Mouse (Mus musculus): ENCODE results near the gene Hdac9. TPM values are rescaled to one million over a fixed set of nuclear protein-coding genes. Genes with fewer than 3 reads are reported as not detected.
"Not testable (repeated sequence)": the region's sequence is repeated elsewhere in the genome, so short reads cannot be mapped to it uniquely, and the experiment has no call there.

The Hdac9 gene
- polyA plus RNA-seq, 1 experiment from 2014 or later: 3.2 TPM

DNA sequence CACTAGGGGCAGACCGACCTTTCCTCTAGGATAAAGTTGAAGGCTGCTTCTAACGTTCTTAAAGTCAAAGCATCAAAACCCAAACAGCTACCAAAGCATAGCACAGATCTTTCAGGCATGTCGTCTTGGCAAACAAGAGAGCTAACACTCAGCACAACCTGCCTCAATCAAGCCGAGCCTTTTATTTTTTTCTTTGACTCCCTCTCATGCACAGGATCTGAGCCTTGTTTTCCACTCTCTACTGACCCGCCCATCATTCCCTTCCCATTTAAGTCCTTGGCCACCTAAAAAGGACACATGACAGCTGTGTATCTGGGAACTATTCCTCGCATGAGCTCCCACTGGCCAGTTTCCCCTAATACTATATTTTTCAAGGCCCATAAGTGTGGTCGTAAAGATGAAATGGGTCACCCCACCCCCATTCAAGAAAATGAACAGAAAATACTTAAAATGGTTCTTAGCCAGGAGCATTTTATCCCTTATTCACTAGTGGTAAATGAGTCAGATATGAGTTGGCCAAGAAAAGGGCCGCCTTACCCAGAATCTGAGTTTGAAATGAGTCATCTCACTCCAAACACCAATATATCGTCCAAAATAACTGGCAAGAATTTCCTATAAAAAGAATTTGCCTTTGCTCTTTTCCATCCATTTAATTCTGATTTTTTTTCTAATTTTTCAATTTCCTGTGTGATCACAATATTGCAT, 840.9 kb downstream of the Hdac9 start:
- Histone ChIP-seq H3K27me3 (replicated peaks; ENCODE audit: control insufficient read depth, insufficient read depth, low read length) (no peaks in the 10 kb centered on the region), H3K9ac (ENCODE audit: low read depth, low read length) (no peak overlapping the region), H3K4me2 (ENCODE audit: low read depth, low read length) (no peak overlapping the region), H3K4me1 (ENCODE audit: control insufficient read depth, insufficient read depth, low read length) (no peaks in the 10 kb centered on the region), H3K27ac (ENCODE audit: low read length) (no peak overlapping the region), H3K4me3 (ENCODE audit: low read length) (no peak overlapping the region), H3K36me3 (ENCODE audit: control insufficient read depth, insufficient read depth, low read length) (no peaks in the 10 kb centered on the region), H3K9me3 (ENCODE audit: control insufficient read depth, low read length) (no peaks in the 10 kb centered on the region)
- 75% methylated on average over 9 of the region's 9 CpGs for WGBS
- no peak for ATAC-seq

DNA sequence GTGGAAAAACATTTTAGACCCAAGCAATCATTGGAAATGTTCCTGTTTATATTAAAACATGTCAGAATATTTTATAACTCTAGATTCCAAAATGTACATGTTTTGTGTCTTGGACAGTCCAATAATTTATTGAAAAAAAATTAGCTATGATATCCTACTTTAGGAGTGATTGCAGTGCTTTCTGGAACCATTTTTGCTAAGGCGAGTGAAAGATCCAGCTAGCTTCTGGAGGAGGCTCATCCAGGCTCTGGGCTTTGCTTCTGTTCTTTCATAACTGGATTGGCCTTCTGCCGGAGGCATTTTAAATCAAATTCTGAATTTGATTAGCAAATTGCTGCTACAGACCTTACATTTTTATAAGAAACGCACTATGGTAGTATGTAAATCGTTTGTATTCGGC, 864.4 kb downstream of the Hdac9 start:
- no peaks in the 10 kb centered on the region for H3K9me3 ChIP-seq (ENCODE audit: control insufficient read depth, low read length)
- no peaks in the 10 kb centered on the region for H3K27me3 ChIP-seq (replicated peaks; ENCODE audit: control insufficient read depth, insufficient read depth, low read length)
- H3K4me1 ChIP-seq (ENCODE audit: control insufficient read depth, insufficient read depth, low read length): peaks cover 3% of the 10 kb centered on the region; the same call in 1 of the 2 replicates
- no peak overlapping the region for H3K4me2 ChIP-seq (ENCODE audit: low read depth, low read length)
- ATAC-seq: 0 out of 2 replicates have a peak, but pooled peaks have one; percentile 5
- no peak overlapping the region for H3K9ac ChIP-seq (ENCODE audit: low read depth, low read length)
- 60% methylated on average over 5 of the region's 5 CpGs for WGBS
- H3K4me3 ChIP-seq (ENCODE audit: low read length): no peak overlapping the region
- no peaks in the 10 kb centered on the region for H3K36me3 ChIP-seq (ENCODE audit: control insufficient read depth, insufficient read depth, low read length)
- H3K27ac ChIP-seq (ENCODE audit: low read length): no peak overlapping the region

DNA sequence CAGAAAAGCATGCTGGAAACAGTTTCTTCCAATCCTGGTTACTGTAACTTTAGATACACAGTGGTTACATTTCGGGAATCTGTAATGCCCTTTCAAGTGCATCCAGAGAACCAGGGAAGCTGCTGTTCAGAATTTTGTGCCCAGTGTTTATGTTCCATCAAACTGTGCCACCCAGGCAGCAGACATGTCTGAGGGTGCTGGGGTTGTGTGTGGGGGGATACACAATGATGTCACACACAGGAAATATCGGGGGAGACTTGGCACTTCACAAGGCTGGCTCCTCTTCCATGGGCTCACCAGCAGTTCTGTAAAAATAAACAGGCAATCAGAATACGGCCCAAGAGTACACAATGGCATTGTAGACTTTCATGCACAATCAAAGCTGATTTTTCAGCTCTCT, 864.9 kb downstream of the Hdac9 start:
- 41% methylated on average over 3 of the region's 3 CpGs for WGBS
- Histone ChIP-seq H3K27me3 (replicated peaks; ENCODE audit: control insufficient read depth, insufficient read depth, low read length) (no peaks in the 10 kb centered on the region), H3K4me1 (ENCODE audit: control insufficient read depth, insufficient read depth, low read length) (peaks cover 3% of the 10 kb centered on the region; the same call in 1 of the 2 replicates), H3K36me3 (ENCODE audit: control insufficient read depth, insufficient read depth, low read length) (no peaks in the 10 kb centered on the region), H3K27ac (ENCODE audit: low read length) (0 out of 2 replicates have a peak overlapping the region, but pooled peaks have one; percentile 9), H3K4me2 (ENCODE audit: low read depth, low read length) (no peak overlapping the region), H3K9me3 (ENCODE audit: control insufficient read depth, low read length) (no peaks in the 10 kb centered on the region), H3K4me3 (ENCODE audit: low read length) (no peak overlapping the region), H3K9ac (ENCODE audit: low read depth, low read length) (no peak overlapping the region)
- ATAC-seq: peak; percentile 50; the same call in 1 of the 2 replicates

DNA sequence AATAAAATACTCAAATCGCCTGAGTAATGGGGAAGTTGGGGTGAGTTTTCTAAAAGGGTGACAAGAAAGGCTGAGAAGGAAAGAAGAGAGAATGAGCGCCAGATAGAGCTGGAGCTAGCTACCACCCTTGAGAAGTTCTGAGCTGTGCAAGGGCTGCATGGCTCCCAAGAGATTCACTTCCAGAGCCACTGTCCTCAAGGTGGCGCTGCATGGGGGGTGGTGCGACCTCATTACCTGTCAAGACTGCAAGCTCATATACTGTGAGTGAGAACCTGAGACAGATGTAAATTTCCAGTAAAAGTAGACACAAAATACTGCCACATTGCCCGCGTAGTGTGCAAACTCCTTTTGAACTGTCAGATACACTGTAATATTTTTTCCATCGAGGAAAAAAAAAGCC, 865.8 kb downstream of the Hdac9 start:
- Histone ChIP-seq H3K9ac (ENCODE audit: low read depth, low read length) (no peak overlapping the region), H3K4me3 (ENCODE audit: low read length) (no peak overlapping the region), H3K27ac (ENCODE audit: low read length) (no peak overlapping the region), H3K36me3 (ENCODE audit: control insufficient read depth, insufficient read depth, low read length) (no peaks in the 10 kb centered on the region), H3K4me2 (ENCODE audit: low read depth, low read length) (no peak overlapping the region), H3K4me1 (ENCODE audit: control insufficient read depth, insufficient read depth, low read length) (peaks cover 3% of the 10 kb centered on the region; the same call in 1 of the 2 replicates), H3K27me3 (replicated peaks; ENCODE audit: control insufficient read depth, insufficient read depth, low read length) (no peaks in the 10 kb centered on the region), H3K9me3 (ENCODE audit: control insufficient read depth, low read length) (no peaks in the 10 kb centered on the region)
- ATAC-seq: no peak
- 55% methylated on average over 7 of the region's 7 CpGs for WGBS

DNA sequence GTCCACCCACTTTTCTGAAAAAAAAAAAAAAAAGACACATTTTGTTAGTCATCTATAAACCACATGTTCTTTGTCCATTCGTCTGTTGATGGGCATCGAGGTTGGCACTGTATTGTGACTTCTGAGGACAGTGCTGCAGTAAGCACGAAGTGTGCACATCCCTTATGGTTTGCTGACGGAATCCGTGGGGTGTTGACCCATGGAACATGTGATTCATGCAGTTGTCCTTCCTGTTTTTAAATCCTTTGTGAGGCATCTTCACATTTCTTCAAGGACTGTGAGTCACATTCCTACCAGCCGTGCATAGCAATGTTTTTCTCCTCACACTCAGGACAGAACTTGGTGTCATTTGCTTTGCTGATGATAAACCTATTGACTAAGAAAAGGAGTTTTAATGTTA, 875.9 kb downstream of the Hdac9 start:
- Histone ChIP-seq H3K27me3 (replicated peaks; ENCODE audit: control insufficient read depth, insufficient read depth, low read length) (no peaks in the 10 kb centered on the region), H3K4me2 (ENCODE audit: low read depth, low read length) (no peak overlapping the region), H3K4me3 (ENCODE audit: low read length) (no peak overlapping the region), H3K4me1 (ENCODE audit: control insufficient read depth, insufficient read depth, low read length) (no peaks in the 10 kb centered on the region), H3K36me3 (ENCODE audit: control insufficient read depth, insufficient read depth, low read length) (no peaks in the 10 kb centered on the region), H3K9me3 (ENCODE audit: control insufficient read depth, low read length) (no peaks in the 10 kb centered on the region), H3K9ac (ENCODE audit: low read depth, low read length) (no peak overlapping the region), H3K27ac (ENCODE audit: low read length) (no peak overlapping the region)
- 81% methylated on average over 6 of the region's 6 CpGs for WGBS
- ATAC-seq: no peak

DNA sequence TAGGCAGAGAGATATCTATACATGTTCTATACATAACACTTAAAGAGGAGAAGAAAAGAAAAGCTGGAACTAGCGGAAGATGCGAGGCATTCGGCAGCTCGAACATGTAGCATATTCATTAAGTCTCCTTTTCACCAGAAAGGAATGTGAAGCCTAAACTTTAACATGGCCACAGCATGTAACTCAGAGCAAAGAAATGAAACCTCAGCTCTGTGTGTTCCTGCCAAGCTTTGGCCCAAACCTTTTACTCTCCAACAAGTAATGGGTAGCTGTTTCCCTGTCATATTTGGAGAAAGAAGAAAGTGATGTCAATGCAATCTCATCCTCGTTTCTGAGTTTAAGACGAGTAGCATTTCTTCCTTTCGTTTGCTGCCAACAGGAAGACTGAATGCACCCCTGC, 876.8 kb downstream of the Hdac9 start:
- H3K9ac ChIP-seq (ENCODE audit: low read depth, low read length): no peak overlapping the region
- H3K27me3 ChIP-seq (replicated peaks; ENCODE audit: control insufficient read depth, insufficient read depth, low read length): no peaks in the 10 kb centered on the region
- H3K4me3 ChIP-seq (ENCODE audit: low read length): no peak overlapping the region
- H3K36me3 ChIP-seq (ENCODE audit: control insufficient read depth, insufficient read depth, low read length): no peaks in the 10 kb centered on the region
- H3K27ac ChIP-seq (ENCODE audit: low read length): no peak overlapping the region
- WGBS: 71% methylated on average over 7 of the region's 7 CpGs
- H3K4me2 ChIP-seq (ENCODE audit: low read depth, low read length): no peak overlapping the region
- no peak for ATAC-seq
- H3K4me1 ChIP-seq (ENCODE audit: control insufficient read depth, insufficient read depth, low read length): no peaks in the 10 kb centered on the region
- no peaks in the 10 kb centered on the region for H3K9me3 ChIP-seq (ENCODE audit: control insufficient read depth, low read length)

DNA sequence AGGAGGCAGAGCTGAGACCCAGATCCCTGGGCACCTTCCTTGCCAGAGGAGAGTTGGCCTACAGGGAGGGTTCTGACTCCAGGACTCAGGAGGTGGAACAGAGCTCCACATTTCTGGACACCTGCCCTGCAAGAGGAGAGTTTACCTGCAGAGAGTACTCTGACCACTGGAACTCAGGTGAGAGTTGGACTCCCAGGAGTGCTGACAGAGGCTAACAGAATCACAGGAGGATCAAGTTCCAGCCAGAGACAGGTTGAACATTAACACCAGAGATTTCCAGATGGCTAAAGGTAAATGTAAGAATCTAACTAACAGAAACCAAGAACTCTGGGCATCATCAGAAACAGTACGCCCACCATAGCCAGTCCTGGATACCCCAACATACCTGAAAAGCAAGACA, 907.1 kb downstream of the Hdac9 start:
- not testable (repeated sequence) for H3K4me2 ChIP-seq (ENCODE audit: low read depth, low read length); H3K27me3 ChIP-seq (replicated peaks; ENCODE audit: control insufficient read depth, insufficient read depth, low read length); H3K9ac ChIP-seq (ENCODE audit: low read depth, low read length); H3K4me3 ChIP-seq (ENCODE audit: low read length); H3K9me3 ChIP-seq (ENCODE audit: control insufficient read depth, low read length); H3K36me3 ChIP-seq (ENCODE audit: control insufficient read depth, insufficient read depth, low read length); ATAC-seq; H3K4me1 ChIP-seq (ENCODE audit: control insufficient read depth, insufficient read depth, low read length); H3K27ac ChIP-seq (ENCODE audit: low read length)
- WGBS: 95% methylated on average over 1 of the region's 1 CpGs

Other genes starting within 250 kb of the Hdac9 start
- gene Prps1l1, start 67.7 kb upstream of the Hdac9 start, polyA plus RNA-seq (2015; fragmentation: Nextera tagmentation; extraction: Ambion mirVana): not detected in 2 replicates
- 31.5 and 32.4 TPM in 2 replicates for gene Snx13, start 130.1 kb upstream of the Hdac9 start, polyA plus RNA-seq (2015; fragmentation: Nextera tagmentation; extraction: Ambion mirVana)

All from intestine, embryonic 16.5 days (tissue).